Mouse (Mus musculus) adrenal gland, postnatal 10 days (tissue): ENCODE data around the gene Kcnj10. TPM values are rescaled to one million over a fixed set of nuclear protein-coding genes. Genes with fewer than 3 reads are reported as not detected.

Experiments
- DNase-seq: peaks from one replicate; pipeline ENCODE4 v3.0.0; 2021; ENCODE audit warnings: mixed read lengths
- total RNA-seq, 2 experiments: library from RNA; stranded (reverse); gene quantifications; 2 replicates each; pipeline ENCODE4 v1.2.3; 2021

The Kcnj10 gene
- total RNA-seq, 2 experiments from 2014 or later: 0.90 to 1.3 TPM

GRCm38 (mm10) chr1:172332925-172333324 lies 8.1 kb upstream of the Kcnj10 start:
- no peak for DNase-seq

- no peak for DNase-seq
Observed at GRCm38 (mm10) chr1:172333512-172333911, 7.5 kb upstream of the Kcnj10 start.

- DNase-seq: no peak
Observed at GRCm38 (mm10) chr1:172335804-172336203, 5.2 kb upstream of the Kcnj10 start.

GRCm38 (mm10) chr1:172337411-172338185 lies 3.4 kb upstream of the Kcnj10 start:
- DNase-seq: no peak

GRCm38 (mm10) chr1:172341386-172341785 lies 376 bp downstream of the Kcnj10 start:
- no peak for DNase-seq

GRCm38 (mm10) chr1:172342729-172343128 lies 1.7 kb downstream of the Kcnj10 start:
- no peak for DNase-seq

- DNase-seq: no peak
Observed at GRCm38 (mm10) chr1:172343914-172344313, 2.9 kb downstream of the Kcnj10 start.

- no peak for DNase-seq
Observed at GRCm38 (mm10) chr1:172344820-172345219, 3.8 kb downstream of the Kcnj10 start.

- DNase-seq: no peak
Observed at GRCm38 (mm10) chr1:172346707-172347106, 5.7 kb downstream of the Kcnj10 start.

GRCm38 (mm10) chr1:172347382-172347781 lies 6.4 kb downstream of the Kcnj10 start:
- DNase-seq: no peak

- DNase-seq: no peak
Observed at GRCm38 (mm10) chr1:172349504-172349903, 8.5 kb downstream of the Kcnj10 start.

GRCm38 (mm10) chr1:172349916-172350812 lies 9.2 kb downstream of the Kcnj10 start:
- no peak for DNase-seq

- no peak for DNase-seq
Observed at GRCm38 (mm10) chr1:172352001-172352400, 11.0 kb downstream of the Kcnj10 start.

GRCm38 (mm10) chr1:172352453-172352852 lies 11.4 kb downstream of the Kcnj10 start:
- DNase-seq: no peak

GRCm38 (mm10) chr1:172355336-172355735 lies 14.3 kb downstream of the Kcnj10 start:
- no peak for DNase-seq

GRCm38 (mm10) chr1:172357550-172357949 lies 16.5 kb downstream of the Kcnj10 start:
- peak; percentile 82 for DNase-seq

- no peak for DNase-seq
Observed at GRCm38 (mm10) chr1:172358341-172358740, 17.3 kb downstream of the Kcnj10 start.

GRCm38 (mm10) chr1:172364684-172365083 lies 23.7 kb downstream of the Kcnj10 start:
- DNase-seq: peak; percentile 74

GRCm38 (mm10) chr1:172368768-172369418 lies 27.9 kb downstream of the Kcnj10 start:
- DNase-seq: peak; percentile 64

- DNase-seq: peak; percentile 98
Observed at GRCm38 (mm10) chr1:172376198-172376667, 35.2 kb downstream of the Kcnj10 start, which contains the start of gene Pigm. Pigm (plus strand) TSS chr1:172376546.

- DNase-seq: peak; percentile 56
Observed at GRCm38 (mm10) chr1:172376758-172377458, 35.9 kb downstream of the Kcnj10 start.

- DNase-seq: peak; percentile 69
Observed at GRCm38 (mm10) chr1:172380066-172380465, 39.1 kb downstream of the Kcnj10 start.
